Mouse (Mus musculus) limb, embryonic 10.5 days (tissue): ENCODE results near the gene Fibin. TPM values are rescaled to one million over a fixed set of nuclear protein-coding genes. Genes with fewer than 3 reads are reported as not detected.
A peak's percentile ranks its signal among the peaks of the same experiment; 100 is the strongest.

ENCODE experiments used
- DNase-seq: peaks from one replicate; pipeline ENCODE4 v3.0.0-alpha.2; 2017; ENCODE audit warnings: low spot score
- H3K27ac ChIP-seq: fragments of 300-500 bp; sonication (generic); 2 replicates; pipeline ENCODE4 v1.5.1; 2016; ENCODE audit warnings: mild to moderate bottlenecking
- H3K27me3 ChIP-seq: fragments of 300-500 bp; sonication (generic); 2 replicates; pipeline ENCODE4 v1.6.1; 2016; ENCODE audit warnings: low read depth, mild to moderate bottlenecking; ENCODE audit not compliant: poor library complexity, severe bottlenecking
- H3K36me3 ChIP-seq: fragments of 300-500 bp; sonication (generic); 2 replicates; pipeline ENCODE4 v1.6.1; 2016; ENCODE audit warnings: mild to moderate bottlenecking, moderate library complexity
- H3K4me1 ChIP-seq: fragments of 300-500 bp; sonication (generic); 2 replicates; pipeline ENCODE4 v1.6.1; 2016
- H3K4me3 ChIP-seq: fragments of 300-500 bp; sonication (generic); 2 replicates; pipeline ENCODE4 v1.5.1; 2016; ENCODE audit warnings: mild to moderate bottlenecking, moderate library complexity
- H3K9me3 ChIP-seq: fragments of 300-500 bp; sonication (generic); replicated peaks from 2 replicates; pipeline ENCODE4 v1.6.1; 2016; ENCODE audit warnings: mild to moderate bottlenecking
- WGBS: fragments of 180-500 bp; shearing (Covaris S2); methylation state at CpG from one replicate; pipeline ENCODE4 v1.1.7; 2016; 5-methylcytosine and 5-hydroxymethylcytosine counted together
- polyA plus RNA-seq: library from polyadenylated mRNA; unstranded; fragments of >200 nt; fragmentation: Nextera tagmentation; extraction: Ambion mirVana; gene quantifications from 2 replicates; pipeline ENCODE4 v1.2.1, GENCODE M21; 2016

The Fibin gene
- polyA plus RNA-seq, result 24.3 and 46.5 TPM in 2 replicates

DNA sequence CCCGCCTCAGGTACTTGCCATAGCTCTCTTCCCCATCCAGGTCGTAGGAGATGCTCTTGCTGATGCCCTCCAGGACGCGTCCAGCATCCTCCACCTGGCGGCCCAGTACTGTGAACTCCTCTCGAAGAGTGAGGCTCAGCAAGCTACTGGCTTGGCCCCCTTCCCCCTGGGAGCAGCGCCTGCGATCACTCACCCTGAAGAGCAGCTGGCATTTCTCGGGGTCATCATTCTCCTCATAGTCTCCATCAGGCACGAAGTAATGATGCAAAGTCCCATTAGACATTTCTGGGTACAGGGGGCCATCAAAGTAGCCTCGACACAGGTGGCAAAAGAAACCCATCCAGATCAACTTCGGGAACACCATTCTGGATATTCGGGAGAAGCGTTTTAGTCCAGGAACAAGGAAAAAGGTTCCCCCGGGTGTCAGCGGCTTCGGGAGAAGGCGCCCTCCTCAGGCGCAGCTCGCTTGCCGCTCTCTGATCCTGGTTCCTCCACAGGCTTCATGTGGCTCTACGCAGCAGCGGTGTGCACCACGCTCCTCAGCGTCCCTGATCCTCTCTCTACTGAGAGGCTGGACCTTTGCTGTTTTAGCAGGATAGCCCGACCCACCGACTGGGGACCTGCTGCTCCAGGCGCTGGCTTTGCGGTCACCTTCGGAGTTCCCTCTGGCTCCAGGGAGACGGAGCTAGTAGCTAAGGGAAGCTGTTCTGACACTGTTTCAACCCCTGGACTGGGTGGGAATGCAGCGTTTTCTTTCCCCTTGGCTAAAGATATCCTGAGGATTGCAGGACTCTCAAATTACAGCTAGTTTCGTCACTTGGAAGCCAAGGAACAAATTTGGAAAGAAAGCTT is at the start of gene Fibin:
Gene Fibin, minus strand, starts transcription at position 752 of the 852 bp plus-strand sequence.
- WGBS, result 1% methylated on average over 33 of the region's 33 CpGs

DNA sequence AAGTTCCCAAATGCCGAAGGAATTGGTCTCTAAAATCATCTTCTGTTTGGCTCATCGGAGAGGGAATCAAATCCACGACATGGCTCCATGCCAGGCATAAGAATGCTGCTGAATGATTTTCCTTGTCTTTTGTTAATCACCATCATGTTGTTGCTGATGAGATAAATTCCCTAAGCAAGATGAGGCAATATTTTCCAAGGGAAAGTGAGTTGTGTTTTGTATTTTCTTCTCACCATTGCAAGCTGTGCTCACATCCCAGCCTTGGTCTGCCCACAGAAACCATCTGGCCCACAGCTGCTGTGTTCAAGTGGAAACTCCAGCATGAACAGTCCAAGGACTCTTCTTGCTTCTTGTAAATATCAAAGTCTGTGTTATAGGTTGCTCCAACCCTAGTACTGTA is 48.4 kb upstream of the Fibin start:
- H3K36me3 ChIP-seq, result no peaks in the 10 kb centered on the region

More for the DNA sequence above, at the start of gene Fibin:
- Histone ChIP-seq H3K36me3 (no peaks in the 10 kb centered on the region), H3K9me3 (no peaks in the 10 kb centered on the region), H3K27ac (peak within 1 kb of the TSS; percentile 90), H3K4me1 (peaks cover 12% of the 10 kb centered on the region), H3K27me3 (no peaks in the 10 kb centered on the region), H3K4me3 (peak within 1 kb of the TSS; percentile 67)
- DNase-seq, result peak; percentile 76

DNA sequence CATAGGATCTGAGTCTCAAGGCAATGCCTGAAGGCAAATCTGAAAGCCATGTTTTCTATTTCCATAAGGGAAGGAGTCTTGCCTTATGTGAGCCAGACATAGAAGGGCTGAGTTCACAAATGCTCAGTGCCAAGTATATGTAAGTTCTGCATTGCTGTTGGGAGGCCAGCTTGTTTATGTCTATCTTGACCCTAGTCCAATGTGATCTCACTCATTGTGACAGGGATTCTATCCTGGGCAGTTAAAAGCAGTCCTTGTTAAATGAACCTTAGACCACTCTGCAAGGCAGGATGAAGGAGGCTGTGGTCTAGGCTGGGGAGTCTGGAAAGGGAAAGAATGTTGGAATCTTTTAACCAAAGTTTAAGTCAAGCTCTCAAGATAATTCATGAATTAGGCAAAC is 45.8 kb upstream of the Fibin start:
- Histone ChIP-seq H3K27me3 (no peaks in the 10 kb centered on the region), H3K27ac (no peak overlapping the region), H3K4me3 (no peak overlapping the region), H3K4me1 (peaks cover 13% of the 10 kb centered on the region), H3K9me3 (no peaks in the 10 kb centered on the region), H3K36me3 (no peaks in the 10 kb centered on the region)
- no peak for DNase-seq

More for the DNA sequence above, 48.4 kb upstream of the Fibin start:
- H3K27ac ChIP-seq, result no peak overlapping the region
- 91% methylated on average over 3 of the region's 3 CpGs for whole genome bisulfite sequencing
- H3K4me3 ChIP-seq, result no peak overlapping the region
- H3K9me3 ChIP-seq, result no peaks in the 10 kb centered on the region
- no peaks in the 10 kb centered on the region for H3K27me3 ChIP-seq
- peaks cover 13% of the 10 kb centered on the region for H3K4me1 ChIP-seq
- DNase-seq, result no peak

DNA sequence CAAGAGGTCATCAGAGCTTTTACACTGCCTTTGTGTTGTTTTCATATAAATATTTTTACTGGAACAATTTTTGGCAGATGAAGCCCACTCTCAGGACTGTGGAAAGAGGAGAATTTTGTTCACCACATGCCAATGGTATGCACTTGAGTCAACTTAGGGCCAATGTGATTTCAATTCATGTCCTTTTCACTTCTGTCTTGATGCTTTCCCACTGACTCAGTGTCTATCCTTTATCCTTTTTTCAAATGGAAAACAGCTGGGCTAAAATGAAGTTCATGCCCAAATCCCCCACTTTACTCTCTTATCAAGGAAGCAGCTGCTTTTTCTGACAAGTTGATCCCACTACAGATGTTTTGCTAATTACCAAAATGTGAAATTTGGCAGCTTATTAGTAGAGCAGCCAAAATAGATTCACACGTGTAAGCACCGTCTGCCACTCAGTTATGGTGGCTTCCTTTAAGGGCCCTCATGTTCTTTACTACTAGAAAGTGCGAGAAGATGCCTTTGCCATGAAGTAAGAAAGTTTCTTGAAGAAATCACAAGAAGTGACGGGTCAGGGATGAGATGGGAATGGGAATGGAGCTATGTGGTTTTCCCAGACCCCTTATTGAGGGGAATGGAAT is 29.8 kb upstream of the Fibin start:
- H3K27ac ChIP-seq, result no peak overlapping the region
- DNase-seq, result no peak
- H3K4me1 ChIP-seq, result peaks cover 12% of the 10 kb centered on the region
- H3K36me3 ChIP-seq, result no peaks in the 10 kb centered on the region
- WGBS, result 80% methylated on average over 4 of the region's 4 CpGs
- no peaks in the 10 kb centered on the region for H3K27me3 ChIP-seq
- no peaks in the 10 kb centered on the region for H3K9me3 ChIP-seq
- no peak overlapping the region for H3K4me3 ChIP-seq

DNA sequence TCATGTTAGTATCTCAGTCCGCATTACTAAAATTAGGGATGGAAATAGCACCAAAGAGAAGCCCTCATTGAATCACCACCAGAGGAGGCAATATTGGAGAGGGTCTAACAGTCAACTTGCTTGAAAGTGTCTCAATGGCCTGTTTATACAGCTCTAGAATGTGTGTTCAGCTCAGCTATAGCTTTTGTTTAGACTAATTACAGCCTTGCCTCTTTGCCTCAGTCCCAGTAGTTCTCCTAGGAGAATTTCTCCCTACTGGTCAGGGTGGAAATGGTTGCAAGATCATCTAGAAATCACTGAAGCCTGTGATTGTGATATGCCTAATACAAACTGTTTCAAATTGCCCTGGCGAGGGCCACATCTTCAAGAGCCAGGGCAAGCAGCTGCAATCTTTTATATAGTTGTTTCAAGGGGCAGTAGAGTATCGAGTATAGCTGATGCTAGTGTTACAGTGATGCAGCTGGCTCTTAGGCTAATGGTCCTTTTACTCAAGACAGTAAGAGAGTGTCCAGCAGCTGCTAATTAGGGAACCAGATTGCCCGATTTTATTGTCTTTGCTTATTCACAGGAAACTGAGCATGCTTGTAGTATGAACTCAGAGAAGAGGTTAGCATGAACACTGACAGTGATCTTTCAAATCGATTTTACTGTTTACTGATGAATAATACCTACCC is 27.9 kb upstream of the Fibin start:
- 79% methylated on average over 5 of the region's 5 CpGs for WGBS
- H3K27me3 ChIP-seq, result no peaks in the 10 kb centered on the region

DNA sequence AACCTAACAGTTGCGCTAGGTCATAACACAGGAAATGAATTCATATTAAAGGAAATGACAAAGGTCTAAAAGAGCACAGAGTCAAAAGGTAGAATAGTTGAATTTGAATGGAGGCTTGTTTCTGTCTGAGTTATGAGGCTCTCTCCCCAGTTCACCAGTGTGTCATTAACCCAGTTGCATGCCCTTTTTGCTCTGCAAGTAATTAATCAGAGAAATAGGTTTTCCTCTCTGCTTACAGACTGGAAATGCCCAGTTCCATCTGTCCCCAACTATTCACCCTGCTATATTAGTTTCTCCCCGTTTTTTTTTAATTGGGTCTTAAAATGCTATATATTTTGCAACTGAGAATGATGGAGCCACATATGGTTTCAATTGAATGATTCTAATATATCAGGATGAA is 16.8 kb upstream of the Fibin start:
- H3K27me3 ChIP-seq, result no peaks in the 10 kb centered on the region
- H3K4me1 ChIP-seq, result peaks cover 21% of the 10 kb centered on the region
- DNase-seq, result no peak
- no peaks in the 10 kb centered on the region for H3K9me3 ChIP-seq
- H3K4me3 ChIP-seq, result no peak overlapping the region
- no peaks in the 10 kb centered on the region for H3K36me3 ChIP-seq
- peak overlapping the region; percentile 75 for H3K27ac ChIP-seq
- 26% methylated on average over 2 of the region's 2 CpGs for WGBS

More for the DNA sequence above, 27.9 kb upstream of the Fibin start:
- Histone ChIP-seq H3K9me3 (no peaks in the 10 kb centered on the region), H3K4me3 (no peak overlapping the region), H3K4me1 (peaks cover 12% of the 10 kb centered on the region), H3K27ac (0 out of 2 replicates have a peak overlapping the region, but pooled peaks have one; percentile 20), H3K36me3 (no peaks in the 10 kb centered on the region)
- no peak for DNase-seq

DNA sequence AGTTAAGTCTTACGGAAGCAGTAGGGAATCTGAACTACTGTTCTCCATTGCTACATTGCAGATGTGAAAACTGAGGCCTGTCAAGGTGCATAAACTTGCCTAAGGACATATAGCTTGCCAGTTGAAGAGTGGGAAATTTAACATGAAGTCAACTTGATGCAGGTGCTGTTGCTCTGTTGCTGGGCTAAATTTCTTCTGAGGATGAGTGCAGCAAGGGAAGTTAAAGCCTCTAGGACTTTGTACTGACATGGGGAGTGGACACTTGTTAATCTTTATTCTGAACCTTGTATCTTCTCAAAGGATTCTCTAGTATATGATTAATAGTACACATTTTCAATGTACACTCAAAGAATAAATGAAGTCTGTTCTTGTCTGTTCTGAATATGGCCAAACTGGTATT is 13.7 kb upstream of the Fibin start:
- WGBS, result 95% methylated on average over 1 of the region's 1 CpGs
- H3K27me3 ChIP-seq, result no peaks in the 10 kb centered on the region

DNA sequence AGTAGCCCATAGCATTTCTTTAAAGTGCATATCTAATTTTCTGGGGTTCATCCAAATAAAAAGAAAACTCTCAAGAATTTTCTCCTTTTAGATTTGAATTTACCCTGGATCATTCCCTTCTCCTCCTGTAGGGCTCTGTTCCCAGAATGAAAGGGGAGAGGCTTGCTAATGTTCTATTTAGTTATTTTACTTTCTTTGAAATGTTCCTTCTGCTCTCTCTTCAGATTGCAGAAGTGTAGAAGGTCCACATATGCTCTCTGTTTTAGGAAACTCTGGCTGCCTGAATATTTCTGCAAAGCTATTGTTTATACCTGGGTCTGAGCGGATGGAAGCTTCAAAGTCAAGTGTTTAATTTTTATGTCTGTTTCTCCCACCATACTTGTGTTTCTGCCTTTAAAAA is 12.5 kb upstream of the Fibin start:
- peaks cover 13% of the 10 kb centered on the region for H3K4me1 ChIP-seq
- H3K4me3 ChIP-seq, result no peak overlapping the region
- H3K27ac ChIP-seq, result no peak overlapping the region; the same call in 1 of the 2 replicates
- no peaks in the 10 kb centered on the region for H3K36me3 ChIP-seq
- H3K27me3 ChIP-seq, result no peaks in the 10 kb centered on the region
- DNase-seq, result no peak
- H3K9me3 ChIP-seq, result no peaks in the 10 kb centered on the region
- WGBS, result 89% methylated on average over 1 of the region's 1 CpGs

More for the DNA sequence above, 13.7 kb upstream of the Fibin start:
- H3K9me3 ChIP-seq, result no peaks in the 10 kb centered on the region
- H3K4me3 ChIP-seq, result no peak overlapping the region
- no peaks in the 10 kb centered on the region for H3K36me3 ChIP-seq
- H3K4me1 ChIP-seq, result peaks cover 21% of the 10 kb centered on the region
- DNase-seq, result no peak
- no peak overlapping the region for H3K27ac ChIP-seq

DNA sequence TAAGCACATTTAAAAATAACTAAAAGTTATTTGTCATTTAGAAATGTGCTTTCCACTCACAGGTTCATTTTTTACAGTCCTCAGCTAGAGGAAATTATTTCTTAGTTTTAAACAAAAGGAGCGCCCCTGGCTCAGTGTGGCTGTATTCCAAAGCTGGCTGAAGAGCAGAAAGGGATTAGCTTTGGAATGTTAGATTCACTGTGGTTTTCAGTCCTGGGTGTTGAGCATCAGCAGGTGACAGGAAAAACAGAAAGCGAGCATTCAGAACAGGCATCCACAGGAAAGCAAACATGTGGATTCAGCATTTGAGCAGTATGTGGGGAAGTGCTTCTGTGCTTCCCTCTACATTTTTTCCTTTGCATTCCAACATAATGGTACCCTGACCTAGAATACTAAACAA is 10.2 kb upstream of the Fibin start:
- Histone ChIP-seq H3K9me3 (no peaks in the 10 kb centered on the region), H3K27me3 (no peaks in the 10 kb centered on the region), H3K36me3 (no peaks in the 10 kb centered on the region), H3K4me1 (no peaks in the 10 kb centered on the region), H3K27ac (no peak overlapping the region), H3K4me3 (no peak overlapping the region)
- no peak for DNase-seq
- 78% methylated on average over 2 of the region's 2 CpGs for WGBS

DNA sequence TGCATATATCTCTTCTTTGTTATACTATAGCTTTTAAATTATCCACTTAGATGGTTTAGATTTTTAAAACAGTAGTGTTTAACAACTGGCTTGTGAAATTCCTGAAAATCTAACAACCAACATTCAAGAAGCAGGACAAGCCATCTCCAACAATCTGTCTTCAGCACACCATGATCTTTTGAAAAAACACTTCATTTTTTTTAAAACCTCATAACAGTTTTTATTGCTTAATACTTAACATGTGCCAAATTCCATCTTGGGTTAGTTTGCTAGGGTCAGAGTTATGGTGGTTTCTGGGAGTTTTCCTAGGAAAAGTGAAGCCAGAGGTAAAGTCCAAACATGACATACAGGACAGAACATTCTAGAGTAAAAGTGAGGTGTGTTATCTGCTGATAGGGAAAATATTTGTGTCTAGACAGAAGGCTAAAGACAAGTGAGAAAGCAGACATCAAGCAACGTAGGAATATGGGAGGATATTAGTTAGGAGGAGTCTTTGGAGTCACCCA is 4.5 kb upstream of the Fibin start:
- H3K9me3 ChIP-seq, result no peaks in the 10 kb centered on the region
- 94% methylated on average over 1 of the region's 1 CpGs for WGBS
- no peaks in the 10 kb centered on the region for H3K36me3 ChIP-seq
- no peak overlapping the region for H3K4me3 ChIP-seq
- peaks cover 8% of the 10 kb centered on the region for H3K4me1 ChIP-seq
- H3K27ac ChIP-seq, result no peak overlapping the region
- H3K27me3 ChIP-seq, result no peaks in the 10 kb centered on the region
- DNase-seq, result no peak

DNA sequence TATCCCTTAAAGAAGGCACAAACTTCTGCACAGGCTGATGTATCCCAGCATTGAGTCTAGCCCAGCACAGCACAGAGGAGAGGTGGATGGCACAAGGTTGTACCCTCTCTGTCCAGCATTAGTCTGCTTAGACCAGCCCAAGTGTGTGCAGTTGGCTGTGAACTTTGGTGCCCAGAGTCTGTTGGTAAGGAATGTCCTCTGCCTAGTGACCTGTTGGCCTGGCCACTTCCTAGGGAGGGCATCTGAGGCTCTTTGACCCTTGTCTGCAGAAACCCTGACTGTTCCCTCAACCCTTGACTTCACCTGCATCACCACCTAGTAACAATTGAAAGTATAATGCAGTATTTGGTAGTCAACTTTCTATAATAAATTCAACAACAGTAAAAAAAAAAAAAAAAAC is 2.4 kb upstream of the Fibin start:
- no peaks in the 10 kb centered on the region for H3K9me3 ChIP-seq
- H3K4me1 ChIP-seq, result peaks cover 12% of the 10 kb centered on the region
- H3K4me3 ChIP-seq, result no peak overlapping the region
- DNase-seq, result no peak
- H3K36me3 ChIP-seq, result no peaks in the 10 kb centered on the region
- no peaks in the 10 kb centered on the region for H3K27me3 ChIP-seq
- H3K27ac ChIP-seq, result peak overlapping the region; percentile 36; the same call in 1 of the 2 replicates

DNA sequence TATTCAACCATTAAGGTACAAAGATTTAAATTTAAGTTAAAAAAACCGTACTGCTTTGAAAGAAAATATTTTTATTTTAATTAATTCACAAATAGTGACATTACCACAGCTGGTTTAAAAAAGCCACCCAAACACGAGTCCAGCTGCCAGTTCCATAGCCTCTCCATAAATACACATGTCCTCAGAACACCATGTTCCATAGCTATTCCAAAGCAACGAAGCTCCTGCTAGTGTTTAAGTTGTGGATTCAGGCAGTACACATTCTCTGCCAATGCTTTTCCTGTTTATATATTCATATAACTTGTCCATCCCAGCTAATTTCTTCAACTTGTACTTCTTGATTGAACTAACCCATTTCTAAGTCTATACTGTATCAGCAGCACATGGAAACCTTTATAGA is 872 bp upstream of the Fibin start:
- H3K4me3 ChIP-seq, result no peak overlapping the region
- DNase-seq, result no peak
- H3K9me3 ChIP-seq, result no peaks in the 10 kb centered on the region
- H3K27me3 ChIP-seq, result no peaks in the 10 kb centered on the region
- H3K36me3 ChIP-seq, result no peaks in the 10 kb centered on the region
- no peak overlapping the region for H3K27ac ChIP-seq
- 83% methylated on average over 3 of the region's 3 CpGs for WGBS
- H3K4me1 ChIP-seq, result peaks cover 12% of the 10 kb centered on the region
